In genomic region chr15:101336474-101337174, GRCm38 (mm10) we compare ENCODE assay signal across 9 mouse cellular contexts. TPM values are rescaled to one million over a fixed set of nuclear protein-coding genes. Genes with fewer than 3 reads are reported as not detected.
DNase-seq lines count a peak whose midpoint lies in the region; ATAC-seq and TF ChIP-seq lines count a peak whose summit lies in the region.
"Had no signal": no experiment of that assay in that cellular context is flagged by ENCODE, and none has a peak within 500 bp of the region (broad histone marks: within the 10 kb centered on the region; RNA-seq: fewer than 3 reads in every experiment).

No protein-coding gene starts in this region.

- intact Hi-C loops in left cerebral cortex, postnatal 10 days (cut with DNase I) = loop anchor here (5.0 kb wide), 2 partner anchors 186 to 436 kb away; no protein-coding TSS in a partner anchor

- peak; percentile 31 for DNase-seq in lung, adult 2 months
- DNase-seq in lung, postnatal 25 days (ENCODE audit: low spot score) = no peak
- no peak for DNase-seq in frontal cortex, postnatal 10 days (ENCODE audit: low spot score in 2 of 2)
- no peak for DNase-seq in layer of hippocampus, adult 8-10 months (ENCODE audit: low spot score in 2 of 2)
- DNase-seq in left cerebral cortex, postnatal 10 days (ENCODE audit: extremely low spot score in 1 of 2, low spot score in 2 of 2) = no peak
- no peak for DNase-seq in cerebellum, adult 11 months

- ATAC-seq in kidney, embryonic 15.5 days (replicated peaks; ENCODE audit: low FRiP score) = no peak
- ATAC-seq in lung, embryonic 15.5 days (ENCODE audit: borderline replicate concordance, extremely low read depth, low FRiP score, low TSS enrichment) = no peak

- no peak for TF ChIP-seq CTCF in lung, adult 2 months (IDR thresholded peaks at IDR 0.05; ENCODE audit: insufficient read depth, low read length)

- H3K4me2 ChIP-seq in kidney, embryonic 15.5 days = peak overlapping the region; percentile 20; the same call in 1 of the 2 replicates
- H3K4me2 ChIP-seq in lung, embryonic 15.5 days = peak overlapping the region; percentile 39
- H3K4me2 ChIP-seq: neural tube, embryonic 13.5 days had no signal

- no peaks in the 10 kb centered on the region for H3K36me3 ChIP-seq in kidney, embryonic 15.5 days
- H3K36me3 ChIP-seq in lung, embryonic 15.5 days = no peaks in the 10 kb centered on the region
- H3K36me3 ChIP-seq: neural tube, embryonic 13.5 days had no signal

- 0 out of 2 replicates have a peak, but pooled peaks cover 4% of the 10 kb centered on the region for H3K27me3 ChIP-seq in kidney, embryonic 15.5 days
- no peaks in the 10 kb centered on the region for H3K27me3 ChIP-seq in lung, embryonic 15.5 days

- no peak overlapping the region for H3K4me3 ChIP-seq in lung, adult 2 months (replicated peaks; ENCODE audit: extremely low read depth, low read depth, low read length)
- H3K4me3 ChIP-seq in kidney, embryonic 15.5 days (replicated peaks) = no peak overlapping the region
- no peak overlapping the region for H3K4me3 ChIP-seq in lung, embryonic 15.5 days
- H3K4me3 ChIP-seq: neural tube, embryonic 13.5 days had no signal

- no peak for TF ChIP-seq POLR2A in lung, adult 2 months (IDR thresholded peaks at IDR 0.05; ENCODE audit: borderline replicate concordance, extremely low read depth, low read depth, low read length)

- H3K9ac ChIP-seq in kidney, embryonic 15.5 days = no peak overlapping the region
- no peak overlapping the region for H3K9ac ChIP-seq in lung, embryonic 15.5 days
- H3K9ac ChIP-seq: neural tube, embryonic 13.5 days had no signal

- no peaks in the 10 kb centered on the region for H3K9me3 ChIP-seq in kidney, embryonic 15.5 days (replicated peaks)
- H3K9me3 ChIP-seq in lung, embryonic 15.5 days = no peaks in the 10 kb centered on the region
- H3K9me3 ChIP-seq: neural tube, embryonic 13.5 days had no signal

- peaks cover 9% of the 10 kb centered on the region for H3K4me1 ChIP-seq in lung, adult 2 months (ENCODE audit: control insufficient read depth, insufficient read depth, low read length)
- peaks cover 5% of the 10 kb centered on the region; the same call in 1 of the 2 replicates for H3K4me1 ChIP-seq in kidney, embryonic 15.5 days
- peaks cover 26% of the 10 kb centered on the region for H3K4me1 ChIP-seq in lung, embryonic 15.5 days
- H3K4me1 ChIP-seq: neural tube, embryonic 13.5 days had no signal

- 18% methylated on average over 24 of the region's 24 CpGs for WGBS in lung, adult 2 months
- 53% methylated on average over 24 of the region's 24 CpGs for WGBS in kidney, embryonic 15.5 days
- 23% methylated on average over 24 of the region's 24 CpGs for WGBS in lung, embryonic 15.5 days

- peak overlapping the region; percentile 29; the same call in 1 of the 2 replicates for H3K27ac ChIP-seq in kidney, embryonic 15.5 days
- H3K27ac ChIP-seq in lung, embryonic 15.5 days = peak overlapping the region; percentile 79
- H3K27ac ChIP-seq: neural tube, embryonic 13.5 days had no signal

RNA-seq across cellular contexts. Expression of gene Krt80, which starts 33.3 kb away (rescaled TPM):
- 130 and 155 TPM in 2 replicates for polyA plus RNA-seq in lung, adult 2 months (2012; rRNA removed)
- 1.6 and 2.3 TPM in 2 replicates for polyA plus RNA-seq in kidney, embryonic 15.5 days (2015; fragmentation: Nextera tagmentation; extraction: Ambion mirVana)
- 1.7 and 2.0 TPM in 2 replicates for polyA plus RNA-seq in lung, embryonic 15.5 days (2015; fragmentation: Nextera tagmentation; extraction: Ambion mirVana)
- under 1 TPM in 3 of 4 experiments, not detected in 1; 0.17 to 0.48 (median 0.43) TPM for total RNA-seq in layer of hippocampus, adult 8-10 months (2022)
- under 1 TPM; 0.54 to 0.81 TPM for total RNA-seq in left cerebral cortex, postnatal 10 days (2021)

RNA-seq across cellular contexts. Expression of gene 6030408B16Rik, which starts 43.6 kb away (rescaled TPM):
- 35.1 and 39.4 TPM in 2 replicates for polyA plus RNA-seq in lung, adult 2 months (2012; rRNA removed)
- polyA plus RNA-seq in kidney, embryonic 15.5 days (2015; fragmentation: Nextera tagmentation; extraction: Ambion mirVana) = 18.1 and 19.9 TPM in 2 replicates
- polyA plus RNA-seq in lung, embryonic 15.5 days (2015; fragmentation: Nextera tagmentation; extraction: Ambion mirVana) = 48.1 and 50.0 TPM in 2 replicates
- under 1 TPM in 3 of 4 experiments, not detected in 1; 0.26 to 0.55 (median 0.54) TPM for total RNA-seq in layer of hippocampus, adult 8-10 months (2022)
- total RNA-seq in left cerebral cortex, postnatal 10 days (2021) = under 1 TPM in 1 of 2 experiments, not detected in 1; 0.30 TPM

RNA-seq across cellular contexts. Expression of gene Atg101, which starts 52.6 kb away (rescaled TPM):
- 36.1 and 38.6 TPM in 2 replicates for polyA plus RNA-seq in lung, adult 2 months (2012; rRNA removed)
- polyA plus RNA-seq in kidney, embryonic 15.5 days (2015; fragmentation: Nextera tagmentation; extraction: Ambion mirVana) = 75.0 and 80.1 TPM in 2 replicates
- 74.5 and 76.8 TPM in 2 replicates for polyA plus RNA-seq in lung, embryonic 15.5 days (2015; fragmentation: Nextera tagmentation; extraction: Ambion mirVana)
- 10 to 100 TPM; 43.4 to 48.1 (median 46.1) TPM for total RNA-seq in layer of hippocampus, adult 8-10 months (2022)
- 10 to 100 TPM; 38.8 to 41.9 TPM for total RNA-seq in left cerebral cortex, postnatal 10 days (2021)

Comparison
In these comparisons a context has a peak if more than half of its experiments do, and no peak if none do; other contexts are left out.
1. RNA of gene Krt80, which starts 33.3 kb away (polyA plus RNA-seq): 130 to 155 TPM in lung, adult 2 months; 1.7 to 2.0 TPM in lung, embryonic 15.5 days and 1.6 to 2.3 TPM in kidney, embryonic 15.5 days; every median in the first group is over 10 times any median in the second.